Mouse (Mus musculus) heart, adult 2 months (tissue): ENCODE data around the gene Ssbp4. TPM values are rescaled to one million over a fixed set of nuclear protein-coding genes. Genes with fewer than 3 reads are reported as not detected.

Source experiments
- DNase-seq, 2 experiments: peaks; one replicate each; pipeline ENCODE4 v3.0.0; 2021
- H3K27ac ChIP-seq: fragments of 200-600 bp; 2 replicates; pipeline ENCODE4 v1.8.1; 2022
- H3K27me3 ChIP-seq: fragments of 200-500 bp; 2 replicates; pipeline ENCODE4 v1.6.1; 2012; ENCODE audit warnings: mild to moderate bottlenecking, low read length, inconsistent platforms, mixed read lengths; ENCODE audit not compliant: control insufficient read depth, insufficient read depth
- H3K36me3 ChIP-seq: fragments of 200-500 bp; 2 replicates; pipeline ENCODE4 v1.6.1; 2012; ENCODE audit warnings: low read length, inconsistent platforms; ENCODE audit not compliant: control insufficient read depth, insufficient read depth
- H3K4me1 ChIP-seq: fragments of 200-500 bp; 2 replicates; pipeline ENCODE4 v1.6.1; 2011; ENCODE audit warnings: low read length; ENCODE audit not compliant: control insufficient read depth, insufficient read depth
- H3K4me3 ChIP-seq: fragments of 200-600 bp; 2 replicates; pipeline ENCODE4 v1.8.1; 2022
- H3K79me2 ChIP-seq: fragments of 200-500 bp; replicated peaks from 2 replicates; pipeline ENCODE4 v1.6.1; 2012; ENCODE audit warnings: mild to moderate bottlenecking, inconsistent platforms, low read length, moderate library complexity, mixed read lengths; ENCODE audit not compliant: control insufficient read depth, insufficient read depth
- H3K9ac ChIP-seq: fragments of 200-500 bp; 2 replicates; pipeline ENCODE4 v1.6.1; 2012; ENCODE audit warnings: low read depth, mild to moderate bottlenecking, control low read depth, inconsistent platforms, low read length, mixed read lengths
- CTCF ChIP-seq: fragments of 200-600 bp; IDR thresholded peaks from 2 replicates; pipeline ENCODE4 v1.8.1; 2022; ENCODE audit warnings: antibody characterized with exemption, mild to moderate bottlenecking, moderate library complexity
- EP300 ChIP-seq: fragments of 200-500 bp; IDR thresholded peaks from 2 replicates; pipeline ENCODE4 v1.6.1; 2011; ENCODE audit warnings: low read depth, low read length, control low read depth; ENCODE audit not compliant: insufficient read depth
- POLR2A ChIP-seq: fragments of 200-500 bp; IDR thresholded peaks from 2 replicates; pipeline ENCODE4 v1.6.1; 2011; ENCODE audit warnings: mild to moderate bottlenecking, low read depth, low read length, control low read depth; ENCODE audit not compliant: insufficient read depth
- WGBS: fragments of 180-500 bp; shearing (Covaris S2); methylation state at CpG from one replicate; pipeline ENCODE4 v1.1.7; 2018; 5-methylcytosine and 5-hydroxymethylcytosine counted together
- intact Hi-C: fragments of 180-260 bp; cut with DNase I; formaldehyde crosslinking; loops from one replicate; pipeline ENCODE4 v1.15.1; 2025
- polyA plus RNA-seq: library from polyadenylated mRNA; depleted of rRNA; stranded (reverse); fragments of >200 nt; gene quantifications from 2 replicates; pipeline ENCODE4 v1.2.3, GENCODE M21; 2012
- total RNA-seq, 2 experiments: library from RNA; stranded (reverse); gene quantifications; 2 replicates each; pipeline ENCODE4 v1.2.3; 2021

The Ssbp4 gene
- total and polyA plus RNA-seq, 3 experiments, result 34.6 to 72.8 (median 35.8) TPM

DNA sequence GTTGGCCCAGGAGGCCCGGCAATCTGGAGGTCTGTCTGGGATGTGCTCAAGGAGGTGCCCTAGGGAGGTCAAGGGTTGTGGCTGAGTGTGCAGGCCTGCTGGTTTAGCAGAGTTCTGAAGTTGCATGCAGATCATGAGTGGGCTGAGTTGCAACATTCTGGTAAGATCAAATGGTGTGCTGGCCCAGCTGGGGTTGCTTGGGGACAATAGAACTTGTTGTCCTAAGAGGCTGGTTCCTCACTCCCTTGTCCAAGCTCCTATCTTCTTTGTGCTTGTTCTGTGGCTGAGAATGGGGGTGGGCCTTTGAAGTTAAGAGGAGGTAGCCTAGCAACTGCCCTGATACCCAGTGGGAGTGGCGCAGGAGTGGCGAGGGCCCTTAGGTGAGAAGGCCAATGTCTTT, 45.9 kb downstream of the Ssbp4 start:
- peaks cover 1% of the 10 kb centered on the region for H3K79me2 ChIP-seq
- no peaks in the 10 kb centered on the region for H3K27me3 ChIP-seq
- H3K36me3 ChIP-seq, result peaks cover 11% of the 10 kb centered on the region; the same call in 1 of the 2 replicates
- H3K4me1 ChIP-seq, result peaks cover 60% of the 10 kb centered on the region
- H3K9ac ChIP-seq, result no peak overlapping the region
- TF ChIP-seq EP300 (peak; percentile 86), CTCF (no peak)
- H3K4me3 ChIP-seq, result no peak overlapping the region
- intact Hi-C loops, result no loop called here
- H3K27ac ChIP-seq, result peak overlapping the region; percentile 74
- DNase-seq, result peak in 1 of 2 experiments; percentile 65
- WGBS, result 71% methylated on average over 3 of the region's 3 CpGs

DNA sequence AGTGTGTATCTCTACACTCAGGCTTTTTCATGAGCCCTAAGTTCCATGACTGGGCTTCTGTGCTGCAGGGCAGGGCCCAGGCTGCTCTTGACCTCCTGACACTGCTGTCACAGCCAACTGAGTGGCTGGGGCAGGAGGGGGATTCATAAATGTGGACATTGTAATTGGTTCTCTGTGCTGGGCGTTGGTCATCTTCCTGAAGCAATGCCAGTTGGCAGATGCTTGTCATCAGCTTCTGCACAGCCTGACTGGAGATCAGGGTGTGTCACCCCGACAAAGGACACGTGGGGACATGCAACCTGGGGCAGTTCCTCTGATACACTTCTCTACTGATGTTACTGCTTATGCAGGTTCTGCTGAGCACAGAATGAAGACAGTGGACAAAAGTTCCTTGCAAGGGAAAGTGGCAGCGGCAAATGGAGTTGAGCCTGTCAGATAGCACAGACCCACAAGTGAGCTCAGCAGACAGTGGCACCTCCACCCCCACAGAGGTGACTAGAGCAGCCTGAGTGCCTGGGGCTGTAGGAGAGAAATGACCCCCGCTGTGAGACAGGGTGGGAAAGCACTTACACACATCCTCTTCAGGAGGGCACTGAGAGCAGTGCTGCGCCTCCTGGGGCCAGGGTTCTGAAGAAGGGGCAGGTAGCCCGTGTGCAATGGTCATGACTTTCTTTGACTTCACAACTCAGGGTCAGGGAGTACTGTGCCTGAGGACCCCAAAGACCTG, 46.7 kb downstream of the Ssbp4 start:
- Histone ChIP-seq H3K36me3 (peaks cover 11% of the 10 kb centered on the region; the same call in 1 of the 2 replicates), H3K79me2 (peaks cover 1% of the 10 kb centered on the region), H3K27me3 (no peaks in the 10 kb centered on the region), H3K4me1 (peaks cover 60% of the 10 kb centered on the region), H3K27ac (peak overlapping the region; percentile 74), H3K9ac (peak overlapping the region; percentile 41), H3K4me3 (no peak overlapping the region)
- 29% methylated on average over 7 of the region's 7 CpGs for WGBS
- intact Hi-C loops, result loop anchor here (2.0 kb wide), 1 partner anchor 49 kb away; no protein-coding TSS in a partner anchor
- no peak for TF ChIP-seq CTCF
- peak; percentile 96 for TF ChIP-seq EP300
- TF ChIP-seq POLR2A, result 0 out of 2 replicates have a peak, but pooled peaks have one; percentile 24
- peak; percentile 74 to 84 for DNase-seq

DNA sequence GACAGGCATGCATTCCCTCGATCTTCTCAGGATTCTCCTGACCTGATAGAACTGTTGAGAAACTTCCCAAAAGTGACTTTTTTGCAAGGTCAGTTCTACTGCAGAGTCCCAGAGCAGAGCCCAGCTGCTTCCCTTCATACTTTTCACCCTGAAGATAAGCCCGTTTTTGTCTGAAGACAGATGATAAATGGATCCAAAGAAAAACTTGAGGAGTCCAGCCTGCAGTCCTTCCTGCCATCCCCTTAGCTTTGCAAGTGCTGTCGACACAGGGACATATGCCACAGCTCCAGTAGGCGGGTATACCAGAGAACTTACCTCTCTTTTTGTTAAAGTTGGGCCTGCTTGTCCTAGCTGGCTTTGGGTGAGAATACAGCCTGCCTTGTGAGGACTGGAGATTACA, 47.3 kb downstream of the Ssbp4 start:
- no peak for DNase-seq
- intact Hi-C loops, result loop anchor here (2.0 kb wide), 1 partner anchor 49 kb away; no protein-coding TSS in a partner anchor
- Histone ChIP-seq H3K27ac (peak overlapping the region; percentile 74), H3K9ac (peak overlapping the region; percentile 41), H3K4me3 (no peak overlapping the region), H3K79me2 (no peaks in the 10 kb centered on the region; the same call in none of the 2 replicates), H3K4me1 (peaks cover 55% of the 10 kb centered on the region), H3K27me3 (no peaks in the 10 kb centered on the region), H3K36me3 (peaks cover 11% of the 10 kb centered on the region; the same call in 1 of the 2 replicates)
- WGBS, result 27% methylated on average over 4 of the region's 4 CpGs
- TF ChIP-seq CTCF (no peak), POLR2A (no peak), EP300 (no peak)

DNA sequence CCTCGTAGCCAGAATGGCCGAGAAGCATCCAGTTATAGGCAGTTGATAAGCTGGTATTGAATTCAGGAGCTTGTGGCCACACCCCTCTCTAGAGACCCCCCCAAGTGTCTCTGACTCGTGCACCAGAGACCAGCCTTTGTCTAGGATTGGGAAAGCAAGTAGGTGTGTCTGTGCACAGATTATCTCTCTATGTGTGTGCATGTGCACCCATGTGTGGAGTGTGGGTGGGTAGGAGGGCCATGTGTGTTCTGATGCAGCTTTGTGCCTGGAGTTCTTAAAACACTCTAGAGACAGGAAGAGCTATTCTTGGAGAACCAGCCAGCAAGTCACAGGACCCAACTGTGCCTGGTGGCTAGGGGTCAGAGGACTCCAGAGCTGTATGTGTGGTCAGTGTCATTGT, 48.1 kb downstream of the Ssbp4 start:
- intact Hi-C loops, result loop anchor here (1.0 to 2.0 kb wide), 2 partner anchors 25 to 50 kb away; no protein-coding TSS in a partner anchor
- H3K79me2 ChIP-seq, result no peaks in the 10 kb centered on the region; the same call in none of the 2 replicates
- 35% methylated on average over 3 of the region's 3 CpGs for WGBS
- no peak for DNase-seq
- peak overlapping the region; percentile 3; the same call in 1 of the 2 replicates for H3K9ac ChIP-seq
- H3K4me1 ChIP-seq, result peaks cover 54% of the 10 kb centered on the region
- TF ChIP-seq CTCF (no peak), EP300 (0 out of 2 replicates have a peak, but pooled peaks have one; percentile 28), POLR2A (no peak)
- no peak overlapping the region for H3K4me3 ChIP-seq
- peak overlapping the region; percentile 74 for H3K27ac ChIP-seq
- no peaks in the 10 kb centered on the region for H3K27me3 ChIP-seq
- peaks cover 11% of the 10 kb centered on the region; the same call in 1 of the 2 replicates for H3K36me3 ChIP-seq

DNA sequence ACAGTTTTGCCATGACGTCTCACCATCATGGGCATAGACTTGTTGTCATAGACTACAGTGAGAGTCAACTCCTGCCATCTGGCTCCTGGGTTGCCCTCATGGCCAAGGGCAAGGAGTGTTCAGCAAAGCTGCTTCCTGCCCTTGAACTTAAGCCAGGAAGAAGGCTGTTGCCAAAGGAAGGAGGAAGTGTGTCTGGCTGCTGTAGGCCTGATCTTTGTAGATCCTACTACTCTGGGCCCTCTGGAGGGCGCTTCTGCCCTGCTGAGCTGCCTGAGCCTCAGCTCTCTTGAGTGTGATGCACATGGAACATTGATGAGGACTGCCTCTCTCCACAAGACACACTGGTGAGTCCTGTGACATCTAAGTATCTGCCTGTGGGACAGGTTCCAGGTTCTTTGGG, 48.6 kb downstream of the Ssbp4 start:
- no peaks in the 10 kb centered on the region; the same call in none of the 2 replicates for H3K79me2 ChIP-seq
- 15% methylated on average over 2 of the region's 2 CpGs for WGBS
- H3K4me1 ChIP-seq, result peaks cover 50% of the 10 kb centered on the region
- TF ChIP-seq CTCF, result peak; percentile 84
- no peak for TF ChIP-seq POLR2A
- TF ChIP-seq EP300, result peak; percentile 84
- intact Hi-C loops, result loop anchor here (1.0 to 2.0 kb wide), 2 partner anchors 25 to 51 kb away; no protein-coding TSS in a partner anchor
- no peaks in the 10 kb centered on the region for H3K27me3 ChIP-seq
- no peak overlapping the region for H3K9ac ChIP-seq
- peak; percentile 67 to 82 for DNase-seq
- H3K27ac ChIP-seq, result peak overlapping the region; percentile 74
- H3K4me3 ChIP-seq, result no peak overlapping the region
- H3K36me3 ChIP-seq, result peaks cover 11% of the 10 kb centered on the region; the same call in 1 of the 2 replicates

DNA sequence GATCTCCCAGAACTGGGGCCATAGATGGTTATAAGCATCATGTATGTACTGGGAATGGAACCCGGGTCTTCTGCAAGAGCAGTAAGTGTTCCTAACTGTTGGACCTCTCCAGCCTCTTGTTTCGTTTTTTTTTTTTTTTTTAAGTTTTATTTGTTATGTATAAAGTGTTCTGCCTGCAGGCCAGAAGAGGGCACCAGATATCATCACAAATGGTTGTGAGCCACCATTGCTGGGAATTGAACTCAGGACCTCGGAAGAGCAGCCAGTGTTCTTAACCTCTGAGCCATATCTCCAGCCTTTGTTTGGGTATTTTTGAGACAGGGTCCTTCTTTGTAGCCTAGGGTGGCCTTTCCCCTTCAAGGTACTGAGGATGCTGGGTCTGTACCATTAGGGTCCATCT, 49.7 kb downstream of the Ssbp4 start:
- Histone ChIP-seq H3K9ac (no peak overlapping the region), H3K27ac (peak overlapping the region; percentile 36; the same call in 1 of the 2 replicates), H3K4me1 (peaks cover 45% of the 10 kb centered on the region), H3K36me3 (peaks cover 11% of the 10 kb centered on the region; the same call in 1 of the 2 replicates), H3K27me3 (no peaks in the 10 kb centered on the region), H3K4me3 (no peak overlapping the region), H3K79me2 (no peaks in the 10 kb centered on the region; the same call in none of the 2 replicates)
- intact Hi-C loops, result no loop called here
- TF ChIP-seq EP300 (no peak), POLR2A (no peak), CTCF (peak; percentile 54)
- no peak for DNase-seq
- WGBS, result 74% methylated on average over 3 of the region's 3 CpGs
